Mouse (Mus musculus): ENCODE data around the gene Dennd1b. TPM values are rescaled to one million over a fixed set of nuclear protein-coding genes. Genes with fewer than 3 reads are reported as not detected.

Gene Dennd1b
- polyA plus RNA-seq, 1 experiment from 2014 or later = 3.1 TPM

- Histone ChIP-seq H3K4me1 (replicated peaks) (no peaks in the 10 kb centered on the region), H3K27me3 (no peaks in the 10 kb centered on the region), H3K27ac (replicated peaks) (no peak overlapping the region), H3K36me3 (replicated peaks) (0 out of 2 replicates have a peak, but pooled peaks cover 7% of the 10 kb centered on the region), H3K9me3 (replicated peaks) (no peaks in the 10 kb centered on the region), H3K4me3 (replicated peaks) (no peak overlapping the region), H3K4me2 (no peak overlapping the region), H3K9ac (no peak overlapping the region)
- no peak for ATAC-seq (ENCODE audit: insufficient read depth)
Measured at GRCm38 (mm10) chr1:139053003-139053402, 89.8 kb downstream of the Dennd1b start.

- WGBS (ENCODE audit: insufficient replicate concordance) = 75% methylated on average over 5 of the region's 5 CpGs
- Histone ChIP-seq H3K4me2 (no peak overlapping the region), H3K9ac (no peak overlapping the region), H3K27me3 (no peaks in the 10 kb centered on the region), H3K9me3 (replicated peaks) (no peaks in the 10 kb centered on the region), H3K4me1 (replicated peaks) (no peaks in the 10 kb centered on the region), H3K36me3 (replicated peaks) (peaks cover 12% of the 10 kb centered on the region; the same call in 1 of the 2 replicates), H3K4me3 (replicated peaks) (no peak overlapping the region), H3K27ac (replicated peaks) (no peak overlapping the region)
- ATAC-seq (ENCODE audit: insufficient read depth) = no peak
Measured at GRCm38 (mm10) chr1:139060301-139060700, 97.1 kb downstream of the Dennd1b start.

GRCm38 (mm10) chr1:139064711-139065110 lies 101.5 kb downstream of the Dennd1b start:
- ATAC-seq (ENCODE audit: insufficient read depth) = no peak
- H3K4me2 ChIP-seq = no peak overlapping the region
- H3K27ac ChIP-seq (replicated peaks) = no peak overlapping the region
- H3K9ac ChIP-seq = no peak overlapping the region
- no peak overlapping the region for H3K4me3 ChIP-seq (replicated peaks)
- peaks cover 9% of the 10 kb centered on the region; the same call in 1 of the 2 replicates for H3K36me3 ChIP-seq (replicated peaks)
- H3K4me1 ChIP-seq (replicated peaks) = no peaks in the 10 kb centered on the region
- no peaks in the 10 kb centered on the region for H3K27me3 ChIP-seq
- 72% methylated on average over 2 of the region's 2 CpGs for WGBS (ENCODE audit: insufficient replicate concordance)
- no peaks in the 10 kb centered on the region for H3K9me3 ChIP-seq (replicated peaks)

- H3K9me3 ChIP-seq (replicated peaks) = no peaks in the 10 kb centered on the region
- H3K4me1 ChIP-seq (replicated peaks) = no peaks in the 10 kb centered on the region
- 0 out of 2 replicates have a peak, but pooled peaks cover 2% of the 10 kb centered on the region for H3K36me3 ChIP-seq (replicated peaks)
- H3K27me3 ChIP-seq = no peaks in the 10 kb centered on the region
- no peak overlapping the region for H3K27ac ChIP-seq (replicated peaks)
- no peak overlapping the region for H3K4me3 ChIP-seq (replicated peaks)
- WGBS (ENCODE audit: insufficient replicate concordance) = 46% methylated on average over 2 of the region's 2 CpGs
- no peak overlapping the region for H3K4me2 ChIP-seq
- no peak overlapping the region for H3K9ac ChIP-seq
- no peak for ATAC-seq (ENCODE audit: insufficient read depth)
Measured at GRCm38 (mm10) chr1:139067210-139067609, 104.0 kb downstream of the Dennd1b start.

GRCm38 (mm10) chr1:139071015-139071414 lies 107.8 kb downstream of the Dennd1b start:
- WGBS (ENCODE audit: insufficient replicate concordance) = 41% methylated on average over 2 of the region's 2 CpGs
- no peaks in the 10 kb centered on the region for H3K27me3 ChIP-seq
- no peak overlapping the region for H3K9ac ChIP-seq
- no peak for ATAC-seq (ENCODE audit: insufficient read depth)
- no peaks in the 10 kb centered on the region for H3K9me3 ChIP-seq (replicated peaks)
- H3K4me1 ChIP-seq (replicated peaks) = no peaks in the 10 kb centered on the region
- H3K36me3 ChIP-seq (replicated peaks) = no peaks in the 10 kb centered on the region
- no peak overlapping the region for H3K4me3 ChIP-seq (replicated peaks)
- no peak overlapping the region for H3K27ac ChIP-seq (replicated peaks)
- no peak overlapping the region for H3K4me2 ChIP-seq

- Histone ChIP-seq H3K4me1 (replicated peaks) (no peaks in the 10 kb centered on the region), H3K4me2 (no peak overlapping the region), H3K9ac (no peak overlapping the region), H3K4me3 (replicated peaks) (no peak overlapping the region), H3K27ac (replicated peaks) (no peak overlapping the region), H3K36me3 (replicated peaks) (no peaks in the 10 kb centered on the region), H3K27me3 (no peaks in the 10 kb centered on the region), H3K9me3 (replicated peaks) (no peaks in the 10 kb centered on the region)
- ATAC-seq (ENCODE audit: insufficient read depth) = no peak
- 40% methylated on average over 2 of the region's 2 CpGs for WGBS (ENCODE audit: insufficient replicate concordance)
Measured at GRCm38 (mm10) chr1:139075671-139076070, 112.4 kb downstream of the Dennd1b start.

- Histone ChIP-seq H3K4me2 (no peak overlapping the region), H3K27me3 (no peaks in the 10 kb centered on the region), H3K9me3 (replicated peaks) (no peaks in the 10 kb centered on the region), H3K27ac (replicated peaks) (no peak overlapping the region), H3K4me1 (replicated peaks) (no peaks in the 10 kb centered on the region), H3K4me3 (replicated peaks) (no peak overlapping the region), H3K9ac (no peak overlapping the region), H3K36me3 (replicated peaks) (no peaks in the 10 kb centered on the region)
- WGBS (ENCODE audit: insufficient replicate concordance) = 33% methylated on average over 1 of the region's 1 CpGs
- ATAC-seq (ENCODE audit: insufficient read depth) = no peak
Measured at GRCm38 (mm10) chr1:139077989-139078388, 114.8 kb downstream of the Dennd1b start.

- 62% methylated on average over 8 of the region's 8 CpGs for whole genome bisulfite sequencing (ENCODE audit: insufficient replicate concordance)
- H3K27ac ChIP-seq (replicated peaks) = no peak overlapping the region
- H3K4me1 ChIP-seq (replicated peaks) = no peaks in the 10 kb centered on the region
- H3K4me3 ChIP-seq (replicated peaks) = no peak overlapping the region
- H3K9me3 ChIP-seq (replicated peaks) = no peaks in the 10 kb centered on the region
- no peaks in the 10 kb centered on the region for H3K27me3 ChIP-seq
- H3K4me2 ChIP-seq = no peak overlapping the region
- ATAC-seq (ENCODE audit: insufficient read depth) = no peak
- no peak overlapping the region for H3K9ac ChIP-seq
- no peaks in the 10 kb centered on the region for H3K36me3 ChIP-seq (replicated peaks)
Measured at GRCm38 (mm10) chr1:139079000-139079399, 115.8 kb downstream of the Dennd1b start.

- ATAC-seq (ENCODE audit: insufficient read depth) = no peak
- Histone ChIP-seq H3K27me3 (no peaks in the 10 kb centered on the region), H3K36me3 (replicated peaks) (no peaks in the 10 kb centered on the region), H3K27ac (replicated peaks) (no peak overlapping the region), H3K9me3 (replicated peaks) (no peaks in the 10 kb centered on the region), H3K9ac (no peak overlapping the region), H3K4me2 (no peak overlapping the region), H3K4me3 (replicated peaks) (no peak overlapping the region), H3K4me1 (replicated peaks) (no peaks in the 10 kb centered on the region)
- WGBS (ENCODE audit: insufficient replicate concordance) = 66% methylated on average over 6 of the region's 6 CpGs
Measured at GRCm38 (mm10) chr1:139079523-139079922, 116.3 kb downstream of the Dennd1b start.

GRCm38 (mm10) chr1:139080517-139081386 lies 117.5 kb downstream of the Dennd1b start:
- Histone ChIP-seq H3K4me1 (replicated peaks) (no peaks in the 10 kb centered on the region), H3K4me3 (replicated peaks) (no peak overlapping the region), H3K27ac (replicated peaks) (no peak overlapping the region), H3K27me3 (no peaks in the 10 kb centered on the region), H3K9me3 (replicated peaks) (no peaks in the 10 kb centered on the region), H3K36me3 (replicated peaks) (no peaks in the 10 kb centered on the region), H3K4me2 (no peak overlapping the region), H3K9ac (no peak overlapping the region)
- no peak for ATAC-seq (ENCODE audit: insufficient read depth)
- 77% methylated on average over 16 of the region's 16 CpGs for WGBS (ENCODE audit: insufficient replicate concordance)

- H3K9ac ChIP-seq = no peak overlapping the region
- no peaks in the 10 kb centered on the region for H3K9me3 ChIP-seq (replicated peaks)
- WGBS (ENCODE audit: insufficient replicate concordance) = 63% methylated on average over 2 of the region's 2 CpGs
- H3K4me3 ChIP-seq (replicated peaks) = no peak overlapping the region
- no peak for ATAC-seq (ENCODE audit: insufficient read depth)
- H3K27ac ChIP-seq (replicated peaks) = no peak overlapping the region
- H3K4me2 ChIP-seq = no peak overlapping the region
- no peaks in the 10 kb centered on the region; the same call in 1 of the 2 replicates for H3K4me1 ChIP-seq (replicated peaks)
- no peaks in the 10 kb centered on the region for H3K36me3 ChIP-seq (replicated peaks)
- H3K27me3 ChIP-seq = no peaks in the 10 kb centered on the region
Measured at GRCm38 (mm10) chr1:139083382-139083781, 120.1 kb downstream of the Dennd1b start.

Measured in liver, embryonic 15.5 days (tissue).